Mouse (Mus musculus) spleen, postnatal 4 days (tissue): ENCODE data around the gene Mrps33.

ENCODE experiments used
- DNase-seq, 2 experiments: peaks; one replicate each; pipeline ENCODE4 v3.0.0; 2022; ENCODE audit warnings: low spot score in 2 of 2

The Mrps33 gene

GRCm38 (mm10) chr6:39810612-39811116 is at the start of gene Mrps33:
Gene Mrps33, minus strand, starts transcription at chr6:39810988.
- DNase-seq: peak; percentile 97 to 99

- peak in 1 of 2 experiments; percentile 26 for DNase-seq
Measured at GRCm38 (mm10) chr6:39849667-39850066, 38.9 kb upstream of the Mrps33 start.

- DNase-seq: peak in 1 of 2 experiments; percentile 55
Measured at GRCm38 (mm10) chr6:39848766-39849165, 38.0 kb upstream of the Mrps33 start.

- DNase-seq: peak in 1 of 2 experiments; percentile 31
Measured at GRCm38 (mm10) chr6:39847538-39847937, 36.8 kb upstream of the Mrps33 start.

GRCm38 (mm10) chr6:39843698-39844342 is 33.0 kb upstream of the Mrps33 start:
- peak in 1 of 2 experiments; percentile 38 for DNase-seq

GRCm38 (mm10) chr6:39828736-39829135 is 17.9 kb upstream of the Mrps33 start:
- DNase-seq: no peak

GRCm38 (mm10) chr6:39821241-39821640 is 10.5 kb upstream of the Mrps33 start:
- DNase-seq: no peak

GRCm38 (mm10) chr6:39818922-39819321 is 8.1 kb upstream of the Mrps33 start:
- no peak for DNase-seq

- DNase-seq: no peak
Measured at GRCm38 (mm10) chr6:39808511-39808910, 2.3 kb downstream of the Mrps33 start.

GRCm38 (mm10) chr6:39807050-39807560 is 3.7 kb downstream of the Mrps33 start:
- DNase-seq: no peak

- DNase-seq: no peak
Measured at GRCm38 (mm10) chr6:39806336-39806735, 4.5 kb downstream of the Mrps33 start.

- DNase-seq: no peak
Measured at GRCm38 (mm10) chr6:39805916-39806315, 4.9 kb downstream of the Mrps33 start.

- DNase-seq: no peak
Measured at GRCm38 (mm10) chr6:39800977-39801376, 9.8 kb downstream of the Mrps33 start.

GRCm38 (mm10) chr6:39797076-39797475 is 13.7 kb downstream of the Mrps33 start:
- no peak for DNase-seq

- DNase-seq: no peak
Measured at GRCm38 (mm10) chr6:39796150-39796549, 14.6 kb downstream of the Mrps33 start.

GRCm38 (mm10) chr6:39791806-39792205 is 19.0 kb downstream of the Mrps33 start:
- DNase-seq: no peak

GRCm38 (mm10) chr6:39788408-39788807 is 22.4 kb downstream of the Mrps33 start:
- DNase-seq: no peak

GRCm38 (mm10) chr6:39787783-39788182 is 23.0 kb downstream of the Mrps33 start:
- DNase-seq: no peak

GRCm38 (mm10) chr6:39785944-39786343 is 24.8 kb downstream of the Mrps33 start:
- no peak for DNase-seq

- DNase-seq: no peak
Measured at GRCm38 (mm10) chr6:39783521-39783920, 27.3 kb downstream of the Mrps33 start.

- DNase-seq: no peak
Measured at GRCm38 (mm10) chr6:39782618-39783017, 28.2 kb downstream of the Mrps33 start.

- DNase-seq: peak in 1 of 2 experiments; percentile 16
Measured at GRCm38 (mm10) chr6:39781766-39782530, 28.8 kb downstream of the Mrps33 start.
